Mouse (Mus musculus): ENCODE results near the gene Speg.

Gene Speg

GRCm38 (mm10) chr1:75374950-75375936, at the start of gene Speg:
TSS of gene Speg (plus strand) at chr1:75375297.
- DNase-seq (ENCODE audit: low spot score) = no peak

- no peak for DNase-seq (ENCODE audit: low spot score)
These were observed 47.6 kb upstream of the Speg start for GRCm38 (mm10) chr1:75327461-75327860.

- no peak for DNase-seq (ENCODE audit: low spot score)
These were observed 43.8 kb upstream of the Speg start for GRCm38 (mm10) chr1:75331271-75331670.

GRCm38 (mm10) chr1:75336461-75336860, 38.6 kb upstream of the Speg start:
- no peak for DNase-seq (ENCODE audit: low spot score)

GRCm38 (mm10) chr1:75337097-75337496, 38.0 kb upstream of the Speg start:
- DNase-seq (ENCODE audit: low spot score) = no peak

DNA sequence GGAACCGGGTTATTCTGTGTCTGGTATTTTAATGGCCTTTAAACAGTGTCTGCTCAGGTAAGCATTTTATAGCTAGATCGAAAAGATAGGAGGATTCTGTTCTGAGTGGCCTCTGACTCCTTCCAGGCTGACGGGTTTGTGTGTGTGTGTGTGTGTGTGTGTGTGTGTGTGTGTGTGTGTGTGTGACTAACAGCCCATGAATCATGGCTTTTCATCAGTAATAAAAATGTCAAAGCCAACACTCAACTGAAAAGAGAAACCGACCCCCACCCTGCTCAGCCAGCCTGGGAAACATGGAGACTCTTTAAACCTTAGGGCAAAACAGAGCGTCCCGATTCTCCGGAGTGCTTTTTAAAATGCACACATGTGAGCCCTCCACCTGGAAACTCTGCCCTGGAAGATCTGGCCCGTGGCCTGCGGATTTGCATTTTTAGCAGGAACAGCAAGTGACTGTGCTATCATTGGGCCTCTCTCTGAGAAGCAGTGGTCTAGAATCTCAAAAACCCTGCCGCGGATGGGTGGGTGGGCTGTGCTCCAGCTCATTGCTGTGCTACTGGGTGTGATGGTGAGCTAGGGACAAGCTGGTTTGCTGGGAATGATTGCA, 36.9 kb upstream of the Speg start:
- no peak for DNase-seq (ENCODE audit: low spot score)

DNA sequence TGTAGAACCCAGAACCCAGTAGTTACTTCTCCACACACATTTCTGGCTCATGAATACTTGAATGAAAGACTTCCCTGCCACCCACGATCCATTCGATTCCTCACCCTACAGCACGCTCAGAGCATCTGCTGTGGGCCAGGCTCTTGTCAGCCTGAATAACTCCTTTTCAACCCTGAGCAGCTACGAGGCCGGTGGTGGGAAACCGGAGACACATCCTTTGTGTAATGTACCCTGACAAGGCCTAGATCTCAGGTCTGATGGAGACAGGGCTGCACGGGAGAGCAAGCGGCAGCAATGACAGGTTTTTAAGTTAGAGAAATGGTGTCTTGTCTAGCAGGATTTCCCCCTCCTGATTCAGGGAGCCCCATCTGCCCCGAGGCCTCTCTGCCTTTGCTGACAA, 35.8 kb upstream of the Speg start:
- DNase-seq (ENCODE audit: low spot score) = no peak

DNA sequence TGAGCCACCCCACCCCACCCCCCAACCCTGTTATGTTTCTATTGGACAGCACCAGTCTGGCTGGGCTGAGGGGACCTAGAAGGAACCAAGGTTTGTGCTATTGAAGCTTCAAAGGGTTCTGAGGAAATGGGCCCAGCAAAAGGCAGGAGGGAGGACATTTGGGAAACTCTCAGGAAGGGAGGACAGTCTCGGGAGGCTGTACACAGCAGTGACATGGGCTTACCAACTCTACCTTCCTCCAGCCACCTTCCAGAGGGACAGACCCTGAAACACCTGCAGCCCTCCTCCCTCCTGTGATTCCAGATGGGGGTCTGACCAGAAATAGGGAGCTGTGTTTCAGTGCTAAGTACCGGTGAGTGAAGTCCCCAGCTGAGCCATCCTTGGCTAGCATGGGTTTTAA, 34.6 kb upstream of the Speg start:
- DNase-seq (ENCODE audit: low spot score) = no peak

DNA sequence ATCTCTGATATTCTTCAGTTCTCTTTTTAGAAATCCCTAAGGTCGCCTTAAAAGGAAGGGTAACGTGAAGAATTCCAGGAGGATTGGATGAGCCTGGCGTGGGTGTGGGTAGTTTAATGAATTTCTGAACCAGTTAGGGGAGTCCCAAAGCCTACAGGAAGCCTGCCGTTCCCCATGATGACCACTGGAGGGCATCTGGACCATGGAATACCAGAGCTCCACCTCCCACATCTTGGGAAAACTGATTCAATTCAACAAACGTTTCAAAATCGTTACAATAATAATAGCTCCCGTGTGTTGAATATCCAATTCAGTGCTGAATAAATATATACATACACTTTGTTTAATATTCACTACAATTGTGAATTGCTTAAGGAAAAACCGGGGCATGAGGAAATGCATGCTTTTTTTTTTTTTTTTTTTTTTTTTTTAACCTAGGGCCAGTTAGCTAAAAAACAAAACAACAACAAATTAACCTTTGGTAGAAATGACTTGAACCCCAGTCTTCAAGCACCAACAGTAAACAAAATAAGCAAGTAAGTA, 32.2 kb upstream of the Speg start:
- peak; percentile 86 for DNase-seq (ENCODE audit: low spot score)

DNA sequence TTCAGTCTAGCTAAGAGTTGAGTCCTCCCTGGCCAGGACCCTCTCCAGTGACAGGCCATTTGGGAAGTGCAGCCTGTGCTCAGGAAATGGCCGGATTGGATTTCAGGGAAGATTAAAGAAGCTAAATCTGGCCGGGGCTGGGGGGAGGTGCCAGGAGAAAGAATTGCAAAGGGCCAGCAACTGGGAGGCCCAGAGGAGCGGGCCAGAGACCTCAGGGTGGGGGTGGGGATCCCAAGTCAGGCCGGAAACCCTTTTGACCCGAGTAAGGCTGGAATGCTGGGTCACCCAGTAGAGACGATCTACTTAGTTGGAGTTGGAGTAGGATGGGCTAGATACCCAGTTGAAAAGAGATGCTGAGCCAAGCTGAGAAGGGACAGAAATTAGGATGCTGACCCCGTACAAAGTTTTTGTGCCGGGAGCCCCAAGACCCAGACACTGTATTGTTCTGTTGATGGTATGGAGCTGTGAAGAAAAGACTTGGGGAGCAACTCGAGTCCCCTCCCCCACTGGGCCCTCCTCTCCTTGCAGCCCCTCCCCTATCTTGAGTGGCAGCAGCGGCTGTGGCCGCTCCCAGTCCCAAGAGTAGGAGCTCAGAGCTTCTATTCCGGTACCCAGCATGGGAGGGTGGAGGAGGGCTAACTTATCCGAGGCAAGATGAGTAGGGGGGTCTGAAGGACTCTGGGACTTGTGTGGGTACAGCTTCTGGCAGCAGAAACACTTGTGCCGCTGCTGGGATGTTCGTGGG, 30.6 kb upstream of the Speg start:
- peak; percentile 59 for DNase-seq (ENCODE audit: low spot score)

DNA sequence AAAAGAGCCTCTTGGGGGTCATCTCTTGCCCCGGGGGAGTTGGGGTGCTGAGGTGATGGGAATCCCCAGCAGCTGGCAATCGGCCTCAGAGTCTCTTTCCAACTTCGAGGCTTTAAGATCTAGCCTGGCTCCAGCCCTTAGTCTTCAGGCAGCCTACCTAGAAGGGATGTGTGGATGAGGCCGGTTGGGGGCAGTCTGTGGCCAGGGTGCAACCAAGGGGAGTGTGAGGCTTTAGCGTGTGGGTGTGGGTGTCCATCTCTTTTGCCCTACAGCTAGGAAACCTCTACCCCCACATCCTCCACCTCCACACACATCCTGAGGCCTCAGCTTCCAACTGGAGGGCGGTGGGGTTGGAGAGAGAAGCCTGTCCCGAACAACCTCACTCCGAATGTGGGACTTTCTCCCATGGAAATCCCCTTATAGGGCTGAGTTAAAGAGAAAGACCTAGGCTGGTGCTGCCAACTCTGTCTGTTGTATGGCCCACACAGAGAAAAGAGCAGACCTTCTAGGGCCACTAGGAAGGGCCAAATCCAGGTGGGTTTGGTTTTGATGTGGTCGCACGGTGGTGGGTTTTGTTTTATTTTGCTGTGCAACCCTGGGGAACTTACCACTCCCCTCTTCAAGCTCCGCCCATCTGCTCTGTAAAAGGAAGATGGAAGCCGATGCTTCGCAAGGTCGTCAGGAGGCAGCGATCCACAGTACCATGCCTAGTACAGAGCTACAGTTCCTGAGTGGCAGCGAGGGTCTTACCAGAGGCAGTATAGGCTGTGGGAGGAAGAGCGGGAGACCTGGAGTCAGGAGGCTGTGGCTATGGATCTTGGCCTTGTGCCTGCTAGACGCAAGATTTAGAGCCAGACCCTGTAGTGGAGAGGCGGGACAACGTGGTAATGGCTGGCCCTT, 29.8 kb upstream of the Speg start:
- peak; percentile 62 for DNase-seq (ENCODE audit: low spot score)

- peak; percentile 68 for DNase-seq (ENCODE audit: low spot score)
These were observed 27.8 kb upstream of the Speg start for GRCm38 (mm10) chr1:75347279-75347678.

DNA sequence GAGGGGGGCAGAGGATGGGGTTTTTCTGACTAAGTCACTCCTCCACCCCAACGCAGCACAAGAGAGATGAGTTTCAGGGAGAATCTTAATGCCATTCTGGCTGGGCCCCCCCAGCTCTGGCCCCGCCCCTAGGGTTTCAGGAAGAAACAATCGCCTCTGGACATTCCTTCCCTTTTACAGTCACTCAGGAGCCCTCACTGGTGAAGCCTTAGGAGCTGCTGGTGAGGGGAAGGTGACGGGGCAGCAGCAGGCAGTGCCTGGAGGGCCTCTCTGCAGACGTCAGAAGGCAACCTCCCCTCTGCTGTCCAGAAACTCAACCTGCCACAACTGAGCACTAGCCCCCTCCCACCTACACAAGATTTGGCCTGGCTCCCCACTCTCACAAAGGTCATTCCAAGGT, 25.8 kb upstream of the Speg start:
- DNase-seq (ENCODE audit: low spot score) = no peak

DNA sequence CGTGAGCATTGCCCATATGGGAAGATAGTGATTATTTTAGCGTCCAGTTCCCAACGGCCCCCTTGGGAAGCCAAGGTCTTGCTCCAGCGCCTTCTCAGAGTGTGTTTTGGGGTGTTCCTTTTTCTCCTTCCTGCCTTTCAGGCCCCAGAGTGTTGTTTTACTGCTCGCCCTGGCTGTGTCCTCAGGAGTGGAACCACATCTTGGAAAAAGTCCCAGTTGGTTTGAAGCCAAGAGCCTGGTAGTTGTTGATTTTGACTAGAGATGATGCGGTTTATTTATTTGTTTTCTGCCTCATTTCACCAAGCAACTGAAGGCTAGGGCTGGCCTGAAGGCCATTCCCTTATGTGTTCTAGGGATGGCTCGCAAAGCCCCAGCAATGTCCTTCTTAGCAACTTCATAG, 17.8 kb upstream of the Speg start:
- DNase-seq (ENCODE audit: low spot score) = peak; percentile 78

DNA sequence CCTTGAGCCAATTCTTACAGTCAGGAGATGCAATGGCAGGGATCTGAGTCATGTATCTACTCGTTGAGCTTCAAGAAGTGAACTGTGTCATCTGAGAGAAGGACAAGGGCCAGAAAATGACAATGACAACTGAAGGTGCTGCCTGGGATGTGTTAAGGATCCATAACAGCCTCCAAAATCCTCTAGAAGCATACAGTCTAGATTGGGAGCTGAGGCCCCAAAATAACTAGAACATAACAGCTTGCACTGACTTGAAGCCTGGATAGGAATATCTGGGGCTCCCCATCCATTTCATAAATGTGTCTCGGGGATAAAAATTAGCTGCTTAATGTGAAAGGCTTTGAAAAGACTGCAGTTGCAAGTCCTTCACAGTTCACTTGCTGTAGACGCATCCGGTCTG, 17.1 kb upstream of the Speg start:
- no peak for DNase-seq (ENCODE audit: low spot score)

DNA sequence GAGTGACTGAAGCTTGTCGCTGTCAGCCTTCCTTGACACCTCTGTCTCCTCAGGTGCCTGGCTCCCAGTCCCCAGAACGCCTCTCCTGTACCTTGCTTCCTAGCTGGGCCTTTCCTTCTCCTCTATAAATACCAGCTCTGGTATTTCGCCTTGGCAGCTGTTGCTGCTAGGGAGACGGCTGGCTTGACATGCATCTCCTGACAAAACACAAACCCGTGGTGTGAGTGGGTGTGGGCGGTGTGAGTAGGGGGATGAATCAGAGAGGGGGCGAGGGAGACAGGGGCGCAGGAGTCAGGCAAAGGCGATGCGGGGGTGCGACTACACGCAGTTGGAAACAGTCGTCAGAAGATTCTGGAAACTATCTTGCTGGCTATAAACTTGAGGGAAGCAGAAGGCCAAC, 15.8 kb upstream of the Speg start:
- DNase-seq (ENCODE audit: low spot score) = no peak

DNA sequence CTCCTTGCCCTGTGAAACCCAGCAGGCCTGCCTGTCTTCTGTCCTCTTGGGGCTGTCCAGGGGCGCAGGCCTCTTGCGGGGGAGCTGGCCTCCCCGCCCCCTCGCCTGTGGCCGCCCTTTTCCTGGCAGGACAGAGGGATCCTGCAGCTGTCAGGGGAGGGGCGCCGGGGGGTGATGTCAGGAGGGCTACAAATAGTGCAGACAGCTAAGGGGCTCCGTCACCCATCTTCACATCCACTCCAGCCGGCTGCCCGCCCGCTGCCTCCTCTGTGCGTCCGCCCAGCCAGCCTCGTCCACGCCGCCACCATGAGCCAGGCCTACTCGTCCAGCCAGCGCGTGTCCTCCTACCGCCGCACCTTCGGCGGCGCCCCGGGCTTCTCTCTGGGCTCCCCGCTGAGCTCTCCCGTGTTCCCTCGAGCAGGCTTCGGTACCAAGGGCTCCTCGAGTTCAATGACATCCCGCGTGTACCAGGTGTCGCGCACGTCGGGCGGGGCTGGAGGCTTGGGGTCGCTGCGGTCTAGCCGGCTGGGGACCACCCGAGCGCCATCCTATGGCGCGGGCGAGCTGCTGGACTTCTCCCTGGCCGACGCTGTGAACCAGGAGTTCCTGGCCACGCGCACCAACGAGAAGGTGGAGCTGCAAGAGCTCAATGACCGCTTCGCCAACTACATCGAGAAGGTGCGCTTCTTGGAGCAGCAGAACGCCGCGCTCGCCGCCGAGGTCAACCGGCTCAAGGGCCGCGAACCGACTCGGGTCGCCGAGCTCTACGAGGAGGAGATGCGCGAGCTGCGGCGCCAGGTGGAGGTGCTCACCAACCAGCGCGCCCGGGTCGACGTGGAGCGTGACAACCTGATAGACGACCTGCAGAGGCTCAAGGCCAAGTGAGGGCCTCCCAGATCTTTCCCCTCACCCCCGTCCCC, 14.7 kb upstream of the Speg start, which contains the start of gene Des:
Gene Des (plus strand): TSS at position 218 of the 920 bp plus-strand sequence.
- DNase-seq (ENCODE audit: low spot score) = no peak

- no peak for DNase-seq (ENCODE audit: low spot score)
These were observed 14.0 kb upstream of the Speg start for GRCm38 (mm10) chr1:75361123-75361522.

GRCm38 (mm10) chr1:75361750-75362149, 13.3 kb upstream of the Speg start:
- DNase-seq (ENCODE audit: low spot score) = no peak

DNA sequence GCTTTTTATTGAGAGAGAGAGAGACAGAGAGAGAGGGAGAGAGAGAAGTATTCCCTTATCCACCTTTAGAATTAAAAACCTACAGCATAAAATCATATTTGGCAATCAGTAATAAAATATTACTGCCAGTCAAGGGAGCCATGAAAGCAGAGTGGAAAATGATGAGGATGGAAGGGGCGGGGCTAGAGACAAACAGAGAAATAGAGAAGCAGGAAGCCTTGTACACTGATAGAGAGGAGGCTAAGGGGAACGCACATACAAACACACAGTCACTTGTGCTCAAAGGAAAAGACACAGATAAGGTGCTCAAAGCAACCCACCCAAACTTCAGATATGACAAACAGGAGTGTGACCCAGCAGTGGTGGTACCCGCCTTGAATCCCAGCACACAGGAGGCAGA, 11.2 kb upstream of the Speg start:
- DNase-seq (ENCODE audit: low spot score) = no peak
